Mouse (Mus musculus) ES-Bruce4 (cell line): ENCODE measurements around the gene Tgif2. TPM values are rescaled to one million over a fixed set of nuclear protein-coding genes. Genes with fewer than 3 reads are reported as not detected.
A peak's percentile ranks its signal among the peaks of the same experiment; 100 is the strongest.

Source experiments
- H3K27ac ChIP-seq: 2 replicates; pipeline ENCODE4 v1.5.1; 2012; ENCODE audit warnings: low read length, inconsistent platforms; ENCODE audit not compliant: insufficient read depth
- H3K27me3 ChIP-seq: 2 replicates; pipeline ENCODE4 v1.6.1; 2012; ENCODE audit warnings: mild to moderate bottlenecking, low read length, inconsistent platforms; ENCODE audit not compliant: control insufficient read depth, poor library complexity, insufficient read depth, severe bottlenecking
- H3K36me3 ChIP-seq: 2 replicates; pipeline ENCODE4 v1.6.1; 2012; ENCODE audit warnings: inconsistent platforms, mild to moderate bottlenecking, low read length, moderate library complexity; ENCODE audit not compliant: control insufficient read depth, poor library complexity, insufficient read depth, severe bottlenecking
- H3K4me1 ChIP-seq: one replicate; pipeline ENCODE4 v1.8.1; 2011; ENCODE audit warnings: low read length; ENCODE audit not compliant: control insufficient read depth, insufficient read depth
- H3K4me3 ChIP-seq: 2 replicates; pipeline ENCODE4 v1.5.1; 2011; ENCODE audit warnings: low read depth, mild to moderate bottlenecking, low read length
- H3K9ac ChIP-seq: 2 replicates; pipeline ENCODE4 v1.6.1; 2012; ENCODE audit warnings: low read depth, mild to moderate bottlenecking, inconsistent platforms; ENCODE audit not compliant: poor library complexity, severe bottlenecking
- H3K9me3 ChIP-seq: replicated peaks from 2 replicates; pipeline ENCODE4 v1.6.1; 2012; ENCODE audit warnings: mild to moderate bottlenecking, low read length, inconsistent platforms; ENCODE audit not compliant: control insufficient read depth, poor library complexity, insufficient read depth, severe bottlenecking
- CTCF ChIP-seq: IDR thresholded peaks from one replicate; pipeline ENCODE4 v1.8.1; 2011; ENCODE audit warnings: low read depth, low read length
- EP300 ChIP-seq: IDR thresholded peaks from 2 replicates; pipeline ENCODE4 v1.6.1; 2011; ENCODE audit warnings: low read depth, low read length; ENCODE audit not compliant: insufficient read depth
- POLR2A ChIP-seq: IDR thresholded peaks from one replicate; pipeline ENCODE4 v1.8.1; 2011; ENCODE audit warnings: low read length; ENCODE audit not compliant: insufficient read depth
- polyA plus RNA-seq: library from polyadenylated mRNA; stranded (reverse); fragments of >200 nt; gene quantifications from 2 replicates; pipeline ENCODE4 v1.2.4, GENCODE M21; 2011; ENCODE audit warnings: low read depth; ENCODE audit not compliant: missing spikeins, insufficient read depth, insufficient read length

Tgif2 gene
- polyA plus RNA-seq, 1 experiment: 32.9 TPM

- TF ChIP-seq CTCF (no peak), EP300 (no peak), POLR2A (no peak)
- Histone ChIP-seq H3K4me1 (peaks cover 4% of the 10 kb centered on the region), H3K9me3 (no peaks in the 10 kb centered on the region), H3K36me3 (peaks cover 13% of the 10 kb centered on the region), H3K9ac (peak overlapping the region; percentile 90), H3K27me3 (no peaks in the 10 kb centered on the region), H3K4me3 (peak overlapping the region; percentile 69), H3K27ac (peak overlapping the region; percentile 93)
These were observed 1.4 kb downstream of the Tgif2 start for GRCm38 (mm10) chr2:156841028-156841840.

GRCm38 (mm10) chr2:156841841-156842706 lies 2.3 kb downstream of the Tgif2 start:
- TF ChIP-seq CTCF (no peak), EP300 (0 out of 2 replicates have a peak, but pooled peaks have one; percentile 7)
- peaks cover 6% of the 10 kb centered on the region for H3K36me3 ChIP-seq
- peak overlapping the region; percentile 90 for H3K9ac ChIP-seq
- peak overlapping the region; percentile 69 for H3K4me3 ChIP-seq
- H3K4me1 ChIP-seq: peaks cover 4% of the 10 kb centered on the region
- peak overlapping the region; percentile 93 for H3K27ac ChIP-seq
- no peaks in the 10 kb centered on the region for H3K27me3 ChIP-seq
- H3K9me3 ChIP-seq: no peaks in the 10 kb centered on the region

- TF ChIP-seq EP300 (no peak), POLR2A (no peak), CTCF (no peak)
These were observed 2.9 kb downstream of the Tgif2 start for GRCm38 (mm10) chr2:156842711-156843110.

GRCm38 (mm10) chr2:156843331-156843730 lies 3.5 kb downstream of the Tgif2 start:
- Histone ChIP-seq H3K4me3 (peak overlapping the region; percentile 15), H3K36me3 (peaks cover 5% of the 10 kb centered on the region), H3K27me3 (no peaks in the 10 kb centered on the region), H3K9ac (peak overlapping the region; percentile 7; the same call in 1 of the 2 replicates), H3K9me3 (no peaks in the 10 kb centered on the region), H3K27ac (no peak overlapping the region; the same call in 1 of the 2 replicates), H3K4me1 (peaks cover 8% of the 10 kb centered on the region)
- no peak for TF ChIP-seq POLR2A
- TF ChIP-seq EP300: no peak
- TF ChIP-seq CTCF: no peak

More at GRCm38 (mm10) chr2:156842711-156843110, 2.9 kb downstream of the Tgif2 start:
- Histone ChIP-seq H3K27ac (peak overlapping the region; percentile 93), H3K4me1 (peaks cover 4% of the 10 kb centered on the region), H3K27me3 (no peaks in the 10 kb centered on the region), H3K4me3 (peak overlapping the region; percentile 69), H3K9ac (peak overlapping the region; percentile 90), H3K36me3 (peaks cover 6% of the 10 kb centered on the region), H3K9me3 (no peaks in the 10 kb centered on the region)

- H3K36me3 ChIP-seq: peaks cover 10% of the 10 kb centered on the region
- H3K4me3 ChIP-seq: peak overlapping the region; percentile 1; the same call in 1 of the 2 replicates
- peak overlapping the region; percentile 24 for H3K9ac ChIP-seq
These were observed 4.9 kb downstream of the Tgif2 start for GRCm38 (mm10) chr2:156844715-156845114.

More at GRCm38 (mm10) chr2:156844715-156845114, 4.9 kb downstream of the Tgif2 start:
- Histone ChIP-seq H3K27me3 (no peaks in the 10 kb centered on the region), H3K9me3 (no peaks in the 10 kb centered on the region), H3K27ac (peak overlapping the region; percentile 30), H3K4me1 (peaks cover 8% of the 10 kb centered on the region)
- TF ChIP-seq POLR2A: no peak
- no peak for TF ChIP-seq EP300
- TF ChIP-seq CTCF: no peak
